Mouse (Mus musculus) c-Kit-negative CD71-positive TER-119-positive erythroid progenitor cells, embryonic 14.5 days (primary cell): ENCODE results near the gene Trpm8.
A peak's percentile ranks its signal among the peaks of the same experiment; 100 is the strongest.

Experiments
- DNase-seq: peaks from one replicate; pipeline ENCODE4 v3.0.0-alpha.2; 2013; ENCODE audit warnings: low read depth, low spot score

The Trpm8 gene

DNA sequence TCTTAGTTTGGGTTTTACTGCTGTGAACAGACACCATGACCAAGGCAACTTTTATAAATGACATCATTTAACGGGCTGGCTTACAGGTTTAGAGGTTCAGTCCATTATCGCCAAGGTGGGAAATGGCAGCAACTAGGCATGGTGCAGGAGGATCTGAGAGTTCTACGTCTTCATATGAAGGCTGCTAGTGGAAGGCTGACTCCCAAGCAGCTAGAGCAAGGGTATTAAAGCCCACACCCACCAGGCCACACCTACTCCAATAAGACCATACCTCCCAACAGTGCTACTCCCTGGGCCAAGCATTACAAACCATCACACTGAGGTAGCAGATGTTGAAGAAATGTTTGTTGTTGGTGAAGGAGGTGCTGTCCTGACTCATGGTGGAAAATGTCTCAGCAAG is 78.2 kb downstream of the Trpm8 start:
- no peak for DNase-seq

DNA sequence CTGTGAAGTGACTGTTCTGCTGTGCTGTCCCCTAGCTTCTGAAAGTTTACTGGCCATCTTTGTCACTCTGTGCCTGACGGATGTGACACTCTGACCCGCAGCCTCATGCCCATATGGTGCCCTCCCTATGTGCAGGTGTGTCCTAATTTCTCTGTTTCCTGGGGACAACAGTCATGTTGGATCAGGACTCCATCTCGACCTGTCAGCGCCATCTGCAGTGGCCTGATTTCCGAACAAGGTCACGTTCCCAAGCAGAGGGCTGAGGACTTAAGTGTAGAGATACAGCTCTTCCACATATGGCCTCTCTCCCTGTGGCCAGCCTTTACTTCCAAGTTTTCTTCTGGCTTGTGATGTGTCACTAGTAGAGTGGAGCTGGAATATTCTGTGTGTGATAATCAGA is 79.2 kb downstream of the Trpm8 start:
- no peak for DNase-seq

DNA sequence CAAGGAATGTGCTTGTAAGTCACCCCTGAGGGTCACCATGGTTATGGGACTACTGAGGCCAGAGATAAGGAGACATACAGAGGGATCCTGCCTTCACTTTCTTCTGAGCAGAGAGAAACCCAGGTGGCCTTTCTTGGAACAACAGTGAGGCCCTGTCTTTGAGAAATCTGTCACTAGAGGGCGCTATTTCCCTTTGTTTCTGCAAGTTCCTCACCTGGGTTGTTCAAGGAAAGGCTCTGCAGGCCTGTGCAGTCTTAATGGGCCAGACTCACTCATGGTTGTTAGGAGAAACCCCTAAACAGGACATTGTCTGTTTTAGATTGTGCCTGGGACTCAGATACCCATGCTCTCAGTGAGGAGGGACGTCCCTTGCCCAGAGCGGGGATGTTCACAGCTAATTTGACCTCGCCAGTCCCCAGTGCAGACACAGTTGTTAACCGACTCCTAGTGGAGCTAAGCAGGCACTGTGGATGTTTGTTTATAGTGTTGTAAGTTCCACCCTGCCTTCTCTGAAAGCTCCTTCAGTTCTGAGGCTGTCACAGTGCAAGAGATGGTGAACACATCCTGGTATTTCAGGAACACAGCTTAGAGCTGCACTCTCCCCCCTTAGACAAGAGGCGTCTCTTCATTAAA is 80.1 kb downstream of the Trpm8 start:
- peak; percentile 25 for DNase-seq

DNA sequence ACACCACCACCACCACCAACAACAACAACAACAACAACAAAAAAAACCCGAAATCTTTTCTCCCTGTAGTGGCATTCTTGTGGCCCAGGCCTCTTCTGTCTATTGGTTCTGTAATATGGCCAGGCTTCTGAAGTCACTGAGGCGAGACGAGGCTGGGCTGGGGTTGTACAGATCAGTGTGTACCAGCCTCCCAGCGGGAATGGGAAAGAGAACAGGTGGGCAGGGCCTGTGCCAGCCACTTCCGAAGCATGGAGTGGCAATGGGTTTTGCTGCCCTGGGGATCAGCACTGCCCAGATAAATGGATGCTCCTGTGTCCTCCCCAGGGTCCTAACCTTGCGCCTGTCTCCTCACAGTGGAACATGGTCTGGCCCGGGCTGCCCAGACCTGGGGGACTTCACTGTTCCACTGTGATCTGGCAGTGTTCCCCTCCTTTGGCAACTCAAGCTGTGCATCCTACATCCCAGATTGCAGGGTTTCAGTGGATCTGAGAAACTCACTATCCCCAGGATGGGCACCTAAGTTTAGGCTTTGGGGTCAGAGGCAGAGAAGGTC is 80.7 kb downstream of the Trpm8 start:
- no peak for DNase-seq

DNA sequence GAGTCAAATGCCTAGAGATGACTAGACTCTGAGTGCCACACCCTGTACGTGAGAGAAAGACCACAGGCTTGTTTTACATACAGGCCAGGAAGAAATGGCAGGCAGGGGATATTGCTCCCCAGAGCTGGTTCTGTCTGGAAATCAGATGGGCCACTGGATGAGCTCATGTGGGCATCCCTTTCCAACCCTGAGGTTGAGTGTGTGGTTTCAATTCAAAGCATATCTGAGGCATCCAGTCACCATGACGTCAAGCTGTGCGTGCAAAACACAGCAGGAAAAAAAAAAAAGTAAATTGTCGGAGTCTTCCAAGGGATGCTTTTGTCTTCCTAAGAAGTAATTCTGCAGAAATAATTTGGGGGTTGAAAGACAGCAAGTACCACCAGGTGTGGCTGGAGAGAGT is 83.6 kb downstream of the Trpm8 start:
- DNase-seq, result no peak

DNA sequence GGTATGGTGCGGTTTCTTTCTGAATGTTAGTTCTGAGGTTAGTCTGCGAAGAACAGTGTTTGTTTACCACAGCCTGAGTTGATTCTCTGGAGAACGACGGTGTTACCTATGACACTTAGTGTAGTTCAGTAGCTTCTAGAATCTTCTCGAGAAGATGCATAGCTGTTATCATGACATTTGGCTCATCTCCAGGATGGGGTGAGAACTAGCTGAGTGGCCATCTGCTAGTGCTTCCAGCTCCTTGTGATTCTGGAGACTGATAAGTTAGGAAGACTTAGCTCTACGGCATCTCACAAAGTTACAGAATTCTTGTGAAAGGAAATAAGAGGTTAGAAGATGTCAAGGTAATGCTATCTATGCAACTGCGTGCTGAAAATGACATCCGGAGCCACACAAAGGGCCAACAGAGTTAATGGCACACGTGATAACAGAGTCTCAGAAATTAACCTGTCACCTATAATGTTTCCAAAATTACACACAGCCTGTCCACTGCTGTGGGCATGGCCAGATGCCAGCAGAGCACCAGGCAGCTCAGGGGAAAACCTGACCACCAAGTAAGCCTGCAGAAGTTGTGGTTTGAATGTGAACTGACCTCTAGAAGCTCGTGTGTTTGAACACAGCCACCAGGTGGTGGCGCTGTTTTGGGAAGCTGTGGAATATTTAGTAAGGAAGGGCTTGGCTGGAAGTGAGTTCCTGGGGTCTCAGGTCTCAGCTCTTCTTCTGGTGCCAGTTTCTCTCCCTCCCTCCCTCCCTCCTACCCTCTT is 89.6 kb downstream of the Trpm8 start:
- no peak for DNase-seq

DNA sequence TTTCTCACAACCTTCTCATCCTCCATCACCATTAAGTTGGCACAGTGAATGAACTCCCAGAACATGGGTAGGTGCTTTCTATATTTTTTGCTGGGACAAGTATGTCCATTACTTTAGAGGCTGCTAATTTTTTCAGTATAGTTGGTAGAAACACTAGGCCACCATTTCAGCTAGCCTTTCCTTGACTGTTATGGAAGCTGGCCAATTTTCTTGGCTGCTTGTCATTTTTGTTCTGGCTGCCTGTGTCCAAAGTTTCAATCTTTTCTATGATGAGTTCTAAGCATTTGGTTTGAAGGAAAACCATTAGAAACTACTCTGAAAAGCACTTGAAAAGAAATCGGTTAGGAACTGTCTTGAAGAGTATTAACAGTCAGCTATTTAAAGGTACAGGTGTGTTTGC is 101.0 kb downstream of the Trpm8 start:
- DNase-seq, result no peak

DNA sequence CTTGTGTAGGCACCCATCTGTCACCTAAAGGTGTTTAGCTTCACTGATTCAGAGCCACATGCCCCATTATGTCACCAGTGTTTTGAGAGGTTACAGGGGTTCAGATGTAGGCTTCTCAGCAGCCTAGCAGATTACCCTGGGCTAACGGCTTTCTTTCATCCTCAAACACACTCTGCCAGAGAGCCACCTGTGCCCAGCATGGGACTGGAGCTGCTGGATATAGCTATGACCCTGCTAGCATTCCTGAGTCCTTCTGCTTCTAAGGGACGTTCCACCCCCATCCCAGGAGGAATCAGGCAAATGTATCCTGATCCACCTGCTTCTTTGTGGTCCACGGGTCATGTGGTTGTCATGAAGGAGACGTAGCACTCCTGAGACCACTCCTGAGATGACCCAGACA is 114.2 kb downstream of the Trpm8 start:
- no peak for DNase-seq

DNA sequence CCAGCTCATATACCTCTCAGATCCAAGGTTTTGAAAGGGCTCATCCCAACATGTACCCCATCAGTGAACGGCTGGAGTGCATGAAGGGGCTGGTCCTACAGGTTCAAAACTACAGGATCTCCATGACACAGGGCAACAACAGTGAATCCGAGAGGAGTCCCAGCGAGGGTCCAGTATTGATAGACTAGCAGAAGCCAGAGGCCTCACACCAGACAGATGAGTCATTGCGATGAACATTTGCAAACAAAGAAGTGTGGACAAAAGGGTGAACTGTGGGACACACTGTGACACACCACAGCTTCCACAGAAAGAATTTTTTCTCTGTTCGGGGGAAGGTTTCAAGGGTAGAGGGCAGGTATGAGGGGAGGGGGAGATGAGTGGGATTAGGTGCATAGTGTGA is 115.9 kb downstream of the Trpm8 start:
- DNase-seq, result no peak

DNA sequence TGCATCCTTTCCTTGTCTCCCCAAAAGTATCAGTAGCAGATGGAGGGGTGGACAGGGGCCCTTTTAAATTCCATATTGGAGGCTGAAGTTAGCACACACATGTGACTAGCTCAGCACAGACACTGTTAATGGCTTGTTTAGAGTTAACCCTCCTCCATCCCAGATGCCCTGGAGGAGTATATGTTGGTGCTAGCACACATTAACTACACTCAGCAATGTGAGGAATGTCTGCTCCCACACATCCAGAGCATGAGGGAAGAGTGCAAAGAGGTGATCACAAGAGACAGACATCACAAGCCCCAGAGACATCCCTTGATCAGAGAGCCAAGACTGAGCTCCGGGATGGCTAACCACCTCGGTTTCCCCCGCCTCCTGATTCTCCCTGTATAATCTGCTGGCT is 125.9 kb downstream of the Trpm8 start:
- no peak for DNase-seq

DNA sequence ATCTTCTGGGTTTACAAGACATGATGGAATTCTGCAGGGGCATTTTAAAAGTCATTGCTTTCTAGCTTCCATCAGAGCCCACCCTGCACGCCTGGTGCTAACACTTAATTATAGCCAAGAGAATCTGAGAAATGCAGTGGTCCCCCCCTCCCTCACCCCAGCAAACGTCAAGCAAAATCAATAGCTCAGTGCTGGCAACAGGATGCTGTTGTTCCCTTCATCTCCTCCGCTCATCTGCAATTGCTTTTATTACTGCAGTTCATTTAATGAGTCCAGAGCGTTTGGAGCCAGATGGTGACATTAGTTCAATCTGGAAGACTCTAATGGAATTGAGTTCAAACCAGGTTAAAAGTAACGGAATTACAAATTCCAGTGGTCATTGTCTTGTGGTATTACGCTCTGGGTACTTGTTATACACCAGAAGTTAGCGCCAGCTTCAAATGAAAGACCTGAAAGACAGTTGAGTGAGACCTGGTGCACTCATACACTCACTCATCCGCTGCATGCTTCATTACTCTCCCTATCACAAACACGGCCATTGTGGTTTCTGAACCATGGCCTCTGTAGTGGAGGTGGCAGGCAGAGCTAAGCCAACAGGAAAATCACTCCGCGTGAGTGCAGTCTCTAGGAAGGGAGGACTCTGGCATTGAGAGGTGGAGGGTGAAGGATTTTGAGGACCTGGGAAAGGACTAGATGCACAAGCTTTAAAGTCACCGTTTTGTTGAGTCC is 128.8 kb downstream of the Trpm8 start:
- no peak for DNase-seq

DNA sequence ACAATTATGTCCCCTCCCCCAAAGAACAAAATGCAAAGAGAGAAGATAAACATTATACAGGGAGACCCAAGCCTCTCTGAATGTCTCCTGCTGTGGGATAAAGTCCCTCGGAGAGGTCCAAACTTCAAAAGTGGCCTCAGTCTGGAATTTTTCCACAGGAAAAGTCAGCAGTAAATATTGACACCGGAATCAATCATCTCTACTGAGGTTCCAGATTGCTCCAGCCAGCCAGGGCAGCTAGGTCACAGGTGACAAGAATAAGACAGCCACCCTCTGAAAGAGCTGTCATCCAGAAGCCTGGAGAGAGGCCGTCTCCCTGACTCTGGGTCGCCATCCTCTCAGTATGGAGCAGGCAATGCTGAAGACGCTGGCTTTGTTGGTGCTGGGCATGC is 129.3 kb downstream of the Trpm8 start, which contains the start of gene Spp2:
Gene Spp2, plus strand, starts transcription at position 155 of the 392 bp plus-strand sequence.
- no peak for DNase-seq

DNA sequence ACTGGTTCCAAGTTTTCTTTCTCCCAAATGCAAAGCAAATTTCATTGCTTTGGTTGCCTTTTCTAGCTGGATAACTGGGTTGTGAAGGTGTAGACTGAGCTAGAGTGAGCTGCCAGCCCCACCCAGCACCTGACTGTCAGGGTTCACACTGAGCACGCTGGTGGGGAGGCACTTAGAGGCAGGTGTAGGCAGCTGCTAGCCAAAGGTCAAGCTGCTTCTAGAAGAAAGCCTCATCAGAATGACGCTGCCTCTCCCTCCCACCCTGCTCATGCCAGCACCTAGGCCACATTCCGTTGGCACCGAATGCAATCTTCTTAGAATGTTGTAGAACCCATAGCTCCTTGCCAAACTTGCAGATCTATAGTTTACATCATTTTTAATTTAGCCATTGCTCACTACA is 130.9 kb downstream of the Trpm8 start:
- no peak for DNase-seq

DNA sequence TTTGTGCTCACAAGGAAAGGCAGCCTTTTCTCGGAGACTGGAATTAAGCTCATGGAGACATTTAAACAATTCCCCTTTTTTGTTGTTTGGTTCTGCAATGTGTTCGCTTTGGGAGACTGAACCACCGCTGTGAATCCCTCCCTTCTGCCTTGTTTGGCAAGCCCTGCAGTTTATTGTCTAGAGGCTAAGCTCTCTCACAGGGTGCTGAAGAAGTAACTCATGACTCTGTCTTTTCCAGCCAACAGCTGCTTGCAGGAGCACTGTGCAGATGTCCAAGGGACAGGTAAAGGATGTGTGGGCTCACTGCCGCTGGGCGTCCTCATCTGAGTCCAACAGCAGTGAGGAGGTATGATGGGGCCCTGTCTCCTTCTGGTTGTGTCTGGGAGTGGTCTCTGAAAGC is 134.6 kb downstream of the Trpm8 start:
- DNase-seq, result no peak

DNA sequence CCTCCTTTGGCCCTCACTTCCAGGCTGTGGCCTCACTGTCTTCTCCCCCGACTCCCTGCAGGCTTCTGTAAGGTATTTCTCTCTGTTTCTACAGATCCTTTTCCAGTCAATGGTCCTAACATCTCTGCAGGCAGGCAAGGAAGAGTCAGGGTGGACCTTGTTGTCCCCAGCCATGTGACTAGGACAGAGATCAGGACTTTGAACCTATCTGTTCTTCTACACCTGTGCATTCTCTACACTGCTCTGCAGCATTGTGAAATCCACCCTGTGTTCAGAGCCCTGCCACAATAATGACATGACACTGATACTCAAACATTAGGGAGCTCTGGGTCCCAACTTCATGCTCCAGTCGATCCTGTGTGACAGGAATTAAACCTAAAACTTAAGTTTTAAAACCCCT is 141.5 kb downstream of the Trpm8 start:
- DNase-seq, result no peak

DNA sequence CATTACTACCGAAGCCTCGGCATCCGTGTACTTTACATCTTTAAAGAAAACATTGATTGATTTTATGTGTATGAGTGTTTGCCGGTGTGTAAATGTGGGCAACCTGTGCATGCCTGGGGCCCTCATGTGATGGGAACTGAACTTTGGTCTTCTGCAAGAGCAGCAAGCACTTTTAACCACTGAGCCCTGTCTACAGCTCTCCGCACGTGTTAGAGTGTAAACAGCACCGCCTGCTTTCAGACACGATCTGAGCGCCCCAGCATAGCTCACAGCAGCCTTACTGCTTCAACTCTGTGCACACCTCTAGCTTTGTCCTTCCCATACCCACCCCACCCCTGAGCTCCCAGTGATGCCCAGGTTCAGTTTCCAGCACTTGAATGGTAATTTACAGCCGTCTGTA is 144.6 kb downstream of the Trpm8 start:
- DNase-seq, result no peak

DNA sequence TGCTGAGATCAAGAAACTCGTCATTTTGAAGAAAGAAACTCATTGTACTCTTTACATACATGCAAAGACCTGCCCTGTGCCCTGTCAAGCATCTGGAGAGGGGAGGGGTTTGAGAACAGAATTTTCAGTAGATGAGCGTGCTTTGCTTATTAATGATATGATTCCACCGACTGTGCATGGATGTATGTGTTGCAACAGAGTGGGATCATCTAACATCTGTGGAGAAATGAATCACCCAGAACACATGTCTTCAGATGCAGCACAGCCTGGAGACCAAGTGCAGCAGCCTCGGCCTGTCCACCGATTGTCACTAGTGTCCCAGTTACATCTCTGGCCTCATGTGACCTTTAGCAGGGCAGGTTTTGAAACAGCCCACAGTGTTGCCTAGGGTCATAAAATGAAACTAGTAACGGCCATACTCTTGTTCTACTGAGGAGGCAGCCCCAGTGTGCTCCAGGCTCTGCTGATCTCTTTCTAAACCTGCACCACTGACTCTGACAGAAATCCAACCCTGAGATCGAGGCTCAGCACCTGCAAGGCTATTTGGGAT is 145.5 kb downstream of the Trpm8 start:
- no peak for DNase-seq

DNA sequence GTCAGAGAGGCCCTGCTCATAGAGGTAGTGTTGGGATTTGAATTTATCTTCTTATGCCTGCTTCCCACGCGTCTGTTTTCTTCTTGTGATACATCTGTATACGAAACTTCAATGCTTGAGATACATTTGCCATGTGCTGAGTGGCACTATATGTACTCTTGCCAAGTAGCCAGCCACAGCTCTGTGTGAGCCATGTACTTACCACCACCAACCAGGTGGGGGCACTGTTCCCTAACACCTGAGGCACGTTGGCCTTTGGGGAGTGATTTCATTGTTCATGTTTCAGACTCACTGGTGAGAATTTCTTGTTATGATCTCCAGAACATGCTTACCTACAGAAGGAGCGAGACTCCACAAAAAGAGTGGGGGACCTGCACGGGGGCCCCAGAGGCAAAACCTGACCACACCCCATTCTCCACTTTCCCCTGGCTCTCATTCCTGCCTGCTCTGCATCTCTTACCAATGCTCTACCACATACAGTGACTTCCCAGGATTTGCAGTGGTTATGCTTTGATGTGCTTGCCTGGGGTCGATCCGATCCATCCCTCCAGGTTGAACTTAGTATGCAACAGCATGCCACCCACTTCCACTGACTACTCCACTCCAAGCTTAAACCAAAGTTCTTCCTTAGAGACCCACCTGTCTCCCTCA is 147.3 kb downstream of the Trpm8 start:
- DNase-seq, result peak; percentile 31

DNA sequence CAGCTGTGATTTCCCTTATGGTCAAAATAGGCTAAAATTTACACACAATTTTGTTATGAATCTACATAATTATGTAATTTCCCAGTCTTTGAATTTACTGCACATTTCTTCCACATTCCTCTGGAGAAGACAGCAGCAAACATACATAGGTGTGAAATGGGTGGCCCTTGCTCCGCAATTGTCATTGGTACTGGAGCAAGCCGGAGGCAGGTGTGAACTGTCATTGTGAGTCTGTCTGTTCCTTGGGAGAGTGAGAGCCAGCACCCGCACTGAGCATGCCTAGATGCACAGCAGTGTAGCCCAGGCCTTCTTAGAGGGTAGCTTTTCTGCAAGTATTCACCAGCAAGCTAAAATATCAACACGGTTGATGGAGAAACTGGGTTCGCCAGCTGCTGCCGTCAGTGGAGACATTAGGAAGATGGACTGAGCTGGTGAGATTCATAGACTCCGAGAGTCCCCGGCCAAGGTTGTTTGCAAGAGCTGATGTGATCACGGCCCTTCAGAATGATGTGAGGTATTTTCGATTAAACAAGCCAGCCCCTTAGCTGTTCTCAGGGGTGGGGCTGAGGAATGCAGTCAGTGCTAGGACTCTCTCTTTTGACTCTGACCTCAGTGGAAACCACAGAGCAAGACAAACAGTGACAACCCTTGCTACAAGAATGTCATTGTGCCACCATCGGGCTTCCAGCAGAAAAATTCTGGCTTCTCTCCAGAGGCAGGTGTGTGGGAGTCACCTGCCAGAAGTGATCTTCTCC is 150.7 kb downstream of the Trpm8 start:
- no peak for DNase-seq

DNA sequence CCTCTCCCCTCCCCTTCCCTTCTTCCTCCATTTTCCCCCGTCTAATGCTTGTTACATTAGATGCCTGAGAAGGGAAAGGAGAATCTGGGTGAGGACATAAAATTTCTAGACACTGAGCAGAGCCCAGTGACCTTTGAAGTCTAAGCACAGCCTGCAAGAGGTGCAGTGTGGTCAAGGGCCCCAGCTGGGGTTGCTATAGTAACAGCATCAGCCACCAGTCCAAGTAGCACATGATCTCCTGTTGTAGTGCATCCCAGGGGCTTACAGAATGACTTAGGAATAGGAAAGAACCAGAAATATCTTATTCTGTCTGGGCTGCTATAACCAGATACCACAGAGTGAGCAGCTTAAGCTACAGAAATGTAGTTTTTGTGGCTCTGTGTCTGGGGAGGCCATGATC is 152.0 kb downstream of the Trpm8 start:
- DNase-seq, result no peak

DNA sequence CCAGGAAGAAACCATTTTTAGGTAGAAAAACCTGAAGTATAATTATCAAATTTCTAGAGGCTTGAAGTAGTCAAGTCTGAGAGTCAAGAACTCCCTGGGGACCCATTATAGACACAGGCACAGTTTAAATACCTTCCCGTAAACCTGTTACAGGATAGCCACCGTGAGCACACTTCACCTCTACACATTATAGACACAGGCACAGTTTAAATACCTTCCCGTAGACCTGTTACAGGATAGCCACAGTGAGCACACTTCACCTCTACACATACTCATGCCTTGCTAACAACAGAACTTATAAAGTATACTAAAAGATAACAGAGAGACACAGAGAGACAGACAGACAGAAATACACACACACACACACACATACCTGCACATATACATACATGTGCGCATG is 153.8 kb downstream of the Trpm8 start:
- no peak for DNase-seq
